Mouse (Mus musculus): ENCODE data around the gene Alpk3. TPM values are rescaled to one million over a fixed set of nuclear protein-coding genes. Genes with fewer than 3 reads are reported as not detected.
"Not testable (repeated sequence)": the region's sequence is repeated elsewhere in the genome, so short reads cannot be mapped to it uniquely, and the experiment has no call there.

Gene Alpk3
- polyA plus RNA-seq, 1 experiment from 2014 or later: 0.06 TPM

DNA sequence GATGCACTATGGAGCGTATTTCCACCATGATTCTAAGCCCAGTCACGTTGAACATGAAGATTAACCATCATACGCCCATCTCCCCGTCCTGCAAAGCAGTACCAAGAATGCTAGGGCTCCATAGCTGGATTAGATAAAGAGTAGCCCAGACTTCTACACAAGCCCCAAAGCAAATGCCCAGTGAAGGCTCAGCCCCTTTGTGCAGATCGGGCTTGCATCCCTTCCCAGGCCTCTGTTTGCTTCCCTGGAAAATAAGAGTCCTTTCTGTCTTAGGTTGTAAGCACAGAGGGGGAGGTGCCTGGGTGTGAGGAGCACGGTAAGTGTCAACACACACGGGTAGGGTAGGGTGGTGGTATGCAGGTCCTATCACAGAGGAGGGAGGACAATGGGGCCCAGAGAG lies 95.4 kb downstream of the Alpk3 start:
- Histone ChIP-seq H3K4me2 (ENCODE audit: low read length) (no peak overlapping the region), H3K27ac (ENCODE audit: low read length) (no peak overlapping the region), H3K36me3 (ENCODE audit: control insufficient read depth, insufficient read depth) (no peaks in the 10 kb centered on the region), H3K4me1 (replicated peaks; ENCODE audit: control insufficient read depth, insufficient read depth, low read length) (no peaks in the 10 kb centered on the region), H3K4me3 (replicated peaks; ENCODE audit: low read length) (no peak overlapping the region), H3K9ac (replicated peaks; ENCODE audit: low read depth, low read length) (no peak overlapping the region), H3K9me3 (ENCODE audit: control insufficient read depth, low read length) (peaks cover 2% of the 10 kb centered on the region; the same call in 1 of the 2 replicates), H3K27me3 (replicated peaks; ENCODE audit: control insufficient read depth, insufficient read depth, low read length) (no peaks in the 10 kb centered on the region)
- WGBS: 88% methylated on average over 7 of the region's 7 CpGs
- no peak for ATAC-seq

DNA sequence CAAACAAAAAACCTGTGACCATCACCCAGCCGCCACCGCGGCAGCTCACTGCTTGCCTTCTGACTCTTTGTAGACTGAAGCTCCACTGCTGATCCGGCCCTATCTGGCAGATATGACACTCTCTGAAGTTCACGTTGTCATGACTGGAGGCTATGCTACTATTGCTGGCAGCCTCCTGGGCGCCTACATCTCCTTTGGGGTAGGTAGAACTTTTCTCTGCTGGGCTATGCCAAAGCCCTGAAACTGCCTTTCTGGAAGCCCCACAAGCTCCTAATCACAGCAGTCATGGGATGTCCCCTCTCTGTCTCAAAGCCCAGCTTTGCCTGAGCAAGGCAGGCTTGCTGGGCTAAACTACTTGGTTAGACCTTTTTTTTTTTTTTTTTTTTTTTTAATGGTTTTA lies 95.9 kb downstream of the Alpk3 start:
- H3K4me3 ChIP-seq (replicated peaks; ENCODE audit: low read length): no peak overlapping the region
- WGBS: 91% methylated on average over 6 of the region's 6 CpGs
- no peak for ATAC-seq
- peaks cover 2% of the 10 kb centered on the region; the same call in 1 of the 2 replicates for H3K9me3 ChIP-seq (ENCODE audit: control insufficient read depth, low read length)
- H3K4me2 ChIP-seq (ENCODE audit: low read length): no peak overlapping the region
- H3K36me3 ChIP-seq (ENCODE audit: control insufficient read depth, insufficient read depth): no peaks in the 10 kb centered on the region
- no peak overlapping the region for H3K27ac ChIP-seq (ENCODE audit: low read length)
- H3K4me1 ChIP-seq (replicated peaks; ENCODE audit: control insufficient read depth, insufficient read depth, low read length): no peaks in the 10 kb centered on the region
- H3K9ac ChIP-seq (replicated peaks; ENCODE audit: low read depth, low read length): no peak overlapping the region
- no peaks in the 10 kb centered on the region for H3K27me3 ChIP-seq (replicated peaks; ENCODE audit: control insufficient read depth, insufficient read depth, low read length)

GRCm38 (mm10) chr7:81154244-81154643 lies 96.8 kb downstream of the Alpk3 start:
- not testable (repeated sequence) for H3K4me2 ChIP-seq (ENCODE audit: low read length); H3K4me1 ChIP-seq (replicated peaks; ENCODE audit: control insufficient read depth, insufficient read depth, low read length); H3K27me3 ChIP-seq (replicated peaks; ENCODE audit: control insufficient read depth, insufficient read depth, low read length); H3K4me3 ChIP-seq (replicated peaks; ENCODE audit: low read length); H3K27ac ChIP-seq (ENCODE audit: low read length); H3K9ac ChIP-seq (replicated peaks; ENCODE audit: low read depth, low read length); H3K36me3 ChIP-seq (ENCODE audit: control insufficient read depth, insufficient read depth); H3K9me3 ChIP-seq (ENCODE audit: control insufficient read depth, low read length); ATAC-seq

DNA sequence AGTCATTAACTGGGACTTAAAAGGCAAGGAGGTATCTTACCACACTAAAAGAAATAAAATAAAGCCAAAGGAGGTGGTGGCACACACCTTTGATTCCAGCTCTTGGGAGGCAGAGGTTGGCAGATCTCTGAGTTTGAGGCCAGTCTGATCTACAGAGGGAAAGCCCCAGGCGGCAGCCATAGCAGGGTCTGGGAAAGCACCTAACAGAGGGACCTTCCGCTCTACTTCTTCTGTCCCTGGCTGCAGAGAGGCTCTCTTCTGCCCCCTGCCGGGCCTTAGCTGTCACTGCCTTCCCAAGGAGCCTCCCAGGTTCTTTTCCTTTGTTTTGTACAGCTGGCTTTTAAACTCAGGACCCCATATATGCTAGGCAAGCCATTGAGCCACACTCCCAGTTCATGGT lies 97.6 kb downstream of the Alpk3 start:
- no peak overlapping the region for H3K4me2 ChIP-seq (ENCODE audit: low read length)
- H3K36me3 ChIP-seq (ENCODE audit: control insufficient read depth, insufficient read depth): no peaks in the 10 kb centered on the region
- 0% methylated on average over 3 of the region's 3 CpGs for WGBS
- 0 out of 2 replicates have a peak overlapping the region, but pooled peaks have one; percentile 13 for H3K9ac ChIP-seq (replicated peaks; ENCODE audit: low read depth, low read length)
- no peaks in the 10 kb centered on the region for H3K4me1 ChIP-seq (replicated peaks; ENCODE audit: control insufficient read depth, insufficient read depth, low read length)
- peaks cover 2% of the 10 kb centered on the region; the same call in 1 of the 2 replicates for H3K9me3 ChIP-seq (ENCODE audit: control insufficient read depth, low read length)
- H3K4me3 ChIP-seq (replicated peaks; ENCODE audit: low read length): no peak overlapping the region
- no peaks in the 10 kb centered on the region for H3K27me3 ChIP-seq (replicated peaks; ENCODE audit: control insufficient read depth, insufficient read depth, low read length)
- ATAC-seq: peak; percentile 57
- H3K27ac ChIP-seq (ENCODE audit: low read length): no peak overlapping the region

Other genes with a start within 250 kb of the Alpk3 start
- 24.5 and 25.9 TPM in 2 replicates for gene Iqgap1, start 231.6 kb upstream of the Alpk3 start, polyA plus RNA-seq (2015; fragmentation: Nextera tagmentation; extraction: Ambion mirVana)
- 5.7 and 5.9 TPM in 2 replicates for gene Zscan2, start 196.7 kb upstream of the Alpk3 start, polyA plus RNA-seq (2015; fragmentation: Nextera tagmentation; extraction: Ambion mirVana)
- gene Wdr73, start 156.3 kb upstream of the Alpk3 start, polyA plus RNA-seq (2015; fragmentation: Nextera tagmentation; extraction: Ambion mirVana): 44.4 and 46.3 TPM in 2 replicates
- 5.0 and 5.7 TPM in 2 replicates for gene Nmb, start 152.5 kb upstream of the Alpk3 start, polyA plus RNA-seq (2015; fragmentation: Nextera tagmentation; extraction: Ambion mirVana)
- 146 and 153 TPM in 2 replicates for gene Sec11a, start 109.8 kb upstream of the Alpk3 start, polyA plus RNA-seq (2015; fragmentation: Nextera tagmentation; extraction: Ambion mirVana)
- gene Zfp592, start 63.9 kb upstream of the Alpk3 start, polyA plus RNA-seq (2015; fragmentation: Nextera tagmentation; extraction: Ambion mirVana): 8.4 and 12.1 TPM in 2 replicates
- gene Slc28a1, start 57.2 kb downstream of the Alpk3 start, polyA plus RNA-seq (2015; fragmentation: Nextera tagmentation; extraction: Ambion mirVana): not detected in 2 replicates
- gene Pde8a, start 156.0 kb downstream of the Alpk3 start, polyA plus RNA-seq (2015; fragmentation: Nextera tagmentation; extraction: Ambion mirVana): 2.1 and 2.3 TPM in 2 replicates

Measured in forebrain, embryonic 16.5 days (tissue).